Mouse (Mus musculus) lung, postnatal 0 days (tissue): ENCODE results near the gene Reg1.

Experiments used
- CTCF ChIP-seq: IDR thresholded peaks from 2 replicates; pipeline ENCODE4 v1.5.1; 2016; ENCODE audit warnings: antibody characterized with exemption, mild to moderate bottlenecking
- EP300 ChIP-seq: IDR thresholded peaks from 2 replicates; pipeline ENCODE4 v1.6.1; 2016; ENCODE audit warnings: antibody characterized with exemption, mild to moderate bottlenecking, control low read depth

DNA sequence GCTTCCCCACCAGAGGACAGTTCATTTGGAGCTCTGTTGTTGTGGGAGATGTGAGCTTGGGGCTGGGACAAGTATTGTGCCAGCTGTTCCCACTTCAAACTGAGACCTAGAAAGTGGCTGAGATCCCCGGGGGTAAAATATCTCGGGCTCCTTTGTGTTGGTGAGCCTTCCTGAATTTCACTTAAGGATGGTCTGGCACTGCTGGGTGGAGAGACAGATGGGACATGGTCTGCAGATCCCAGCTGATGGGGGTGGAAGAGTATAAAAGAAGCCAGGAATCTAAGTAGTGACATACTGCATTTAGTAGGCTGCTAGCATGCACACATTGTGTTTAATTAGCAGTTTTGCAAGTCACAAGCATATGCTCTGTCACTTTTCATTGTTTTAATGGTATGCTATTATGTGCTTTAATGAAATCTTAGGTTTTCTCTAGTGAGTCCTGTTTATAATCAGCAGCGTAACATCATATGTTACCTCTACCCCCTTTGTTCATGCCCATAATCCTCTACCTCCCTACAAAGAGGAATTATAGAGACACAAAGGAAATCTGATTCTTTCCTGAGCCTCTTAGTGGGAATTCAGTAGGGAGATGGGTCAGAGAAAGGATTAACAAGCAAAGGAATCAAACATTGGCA lies 37.8 kb downstream of the Reg1 start:
- no peak for TF ChIP-seq CTCF
- no peak for TF ChIP-seq EP300
